ENCODE assay signal across 29 mouse cellular contexts in the genomic region with DNA sequence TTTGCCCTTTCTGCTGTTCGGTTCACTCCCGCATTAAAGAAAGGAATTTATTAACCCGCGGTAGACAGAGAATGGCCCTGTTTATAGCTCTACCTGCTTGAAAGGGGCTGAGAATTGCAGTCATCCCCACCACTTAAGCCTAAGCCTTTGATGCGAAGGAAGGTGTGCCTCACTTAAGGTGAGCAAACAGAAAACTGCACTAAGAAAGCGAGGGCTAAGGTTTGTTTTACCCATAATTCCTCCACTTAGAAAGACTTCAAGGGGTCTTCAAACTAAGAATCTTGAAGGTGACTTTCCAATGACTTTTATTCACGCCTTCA.
DNase-seq lines count a peak whose midpoint lies in the region; ATAC-seq and TF ChIP-seq lines count a peak whose summit lies in the region.
"Had no signal": no experiment of that assay in that cellular context is flagged by ENCODE, and none has a peak within 500 bp of the region (broad histone marks: within the 10 kb centered on the region; RNA-seq: fewer than 3 reads in every experiment).

No protein-coding gene starts in this region.

- no peak for TF ChIP-seq CTCF in intestine, postnatal 0 days (IDR thresholded peaks at IDR 0.05; ENCODE audit: low read depth)
- no peak for TF ChIP-seq CTCF in stomach, postnatal 0 days (IDR thresholded peaks at IDR 0.05; ENCODE audit: low read depth)

- H3K4me1 ChIP-seq in lung, embryonic 16.5 days (replicated peaks; ENCODE audit: control insufficient read depth, insufficient read depth, low read length): peaks cover 5% of the 10 kb centered on the region; the same call in 1 of the 2 replicates
- H3K4me1 ChIP-seq in intestine, embryonic 15.5 days (replicated peaks): no peaks in the 10 kb centered on the region; the same call in 1 of the 2 replicates
- no peaks in the 10 kb centered on the region for H3K4me1 ChIP-seq in intestine, postnatal 0 days (replicated peaks; ENCODE audit: control insufficient read depth, insufficient read depth, low read length)
- H3K4me1 ChIP-seq in stomach, postnatal 0 days (replicated peaks; ENCODE audit: control insufficient read depth, insufficient read depth): no peaks in the 10 kb centered on the region
- H3K4me1 ChIP-seq: forebrain, embryonic 13.5 days; heart, embryonic 12.5 days; heart, embryonic 15.5 days; hindbrain, embryonic 10.5 days; hindbrain, embryonic 13.5 days had no signal

- H3K27me3 ChIP-seq in lung, embryonic 16.5 days (ENCODE audit: control insufficient read depth, insufficient read depth, low read depth, low read length): no peaks in the 10 kb centered on the region
- H3K27me3 ChIP-seq in intestine, embryonic 15.5 days (replicated peaks): no peaks in the 10 kb centered on the region
- no peaks in the 10 kb centered on the region for H3K27me3 ChIP-seq in intestine, postnatal 0 days (replicated peaks; ENCODE audit: control insufficient read depth, insufficient read depth, low read length)
- no peaks in the 10 kb centered on the region for H3K27me3 ChIP-seq in stomach, postnatal 0 days (ENCODE audit: control insufficient read depth, insufficient read depth, low read length)
- H3K27me3 ChIP-seq: embryonic facial prominence, embryonic 13.5 days; forebrain, embryonic 13.5 days; heart, embryonic 12.5 days; heart, embryonic 15.5 days; hindbrain, embryonic 13.5 days had no signal

- H3K9ac ChIP-seq in lung, embryonic 16.5 days (ENCODE audit: low read length): no peak overlapping the region
- no peak overlapping the region for H3K9ac ChIP-seq in intestine, embryonic 15.5 days
- no peak overlapping the region for H3K9ac ChIP-seq in intestine, postnatal 0 days (ENCODE audit: low read depth, low read length)
- H3K9ac ChIP-seq in stomach, postnatal 0 days (ENCODE audit: low read length): no peak overlapping the region
- H3K9ac ChIP-seq: embryonic facial prominence, embryonic 13.5 days; forebrain, embryonic 13.5 days; heart, embryonic 12.5 days; heart, embryonic 15.5 days; hindbrain, embryonic 13.5 days had no signal

- H3K9me3 ChIP-seq in lung, embryonic 16.5 days (ENCODE audit: control insufficient read depth, low read length): no peaks in the 10 kb centered on the region
- H3K9me3 ChIP-seq in intestine, embryonic 15.5 days: no peaks in the 10 kb centered on the region
- no peaks in the 10 kb centered on the region for H3K9me3 ChIP-seq in intestine, postnatal 0 days (ENCODE audit: control insufficient read depth)
- H3K9me3 ChIP-seq in stomach, postnatal 0 days (ENCODE audit: control insufficient read depth, low read length): no peaks in the 10 kb centered on the region
- H3K9me3 ChIP-seq: embryonic facial prominence, embryonic 10.5 days; embryonic facial prominence, embryonic 13.5 days; forebrain, embryonic 10.5 days; forebrain, embryonic 13.5 days; heart, embryonic 12.5 days; heart, embryonic 15.5 days; hindbrain, embryonic 10.5 days; hindbrain, embryonic 13.5 days had no signal

- H3K27ac ChIP-seq in lung, embryonic 16.5 days (ENCODE audit: low read length): peak overlapping the region; percentile 91
- H3K27ac ChIP-seq in intestine, embryonic 15.5 days: no peak overlapping the region
- H3K27ac ChIP-seq in intestine, postnatal 0 days (ENCODE audit: low read depth, low read length): no peak overlapping the region
- H3K27ac ChIP-seq in stomach, postnatal 0 days (replicated peaks): 0 out of 2 replicates have a peak overlapping the region, but pooled peaks have one; percentile 40
- H3K27ac ChIP-seq: embryonic facial prominence, embryonic 10.5 days; embryonic facial prominence, embryonic 13.5 days; forebrain, embryonic 10.5 days; forebrain, embryonic 13.5 days; heart, embryonic 15.5 days; hindbrain, embryonic 10.5 days; hindbrain, embryonic 13.5 days had no signal

- no peaks in the 10 kb centered on the region for H3K36me3 ChIP-seq in lung, embryonic 16.5 days (ENCODE audit: control insufficient read depth, insufficient read depth, low read length)
- no peaks in the 10 kb centered on the region for H3K36me3 ChIP-seq in intestine, embryonic 15.5 days
- no peaks in the 10 kb centered on the region for H3K36me3 ChIP-seq in intestine, postnatal 0 days (ENCODE audit: control insufficient read depth, insufficient read depth)
- H3K36me3 ChIP-seq in stomach, postnatal 0 days (ENCODE audit: control insufficient read depth, insufficient read depth, low read length): no peaks in the 10 kb centered on the region
- H3K36me3 ChIP-seq: embryonic facial prominence, embryonic 10.5 days; embryonic facial prominence, embryonic 13.5 days; forebrain, embryonic 10.5 days; heart, embryonic 12.5 days; heart, embryonic 15.5 days; hindbrain, embryonic 10.5 days; hindbrain, embryonic 13.5 days had no signal

- ATAC-seq in lung, embryonic 16.5 days (ENCODE audit: low read depth): peak; percentile 79
- ATAC-seq in intestine, embryonic 15.5 days: peak; percentile 36; the same call in 1 of the 2 replicates
- no peak for ATAC-seq in intestine, postnatal 0 days
- no peak for ATAC-seq in stomach, postnatal 0 days (ENCODE audit: low FRiP score, low TSS enrichment)
- ATAC-seq: CD4-positive, CD25-positive, alpha-beta regulatory T cell, adult 4 months; forebrain, embryonic 13.5 days; forebrain, embryonic 16.5 days; hindbrain, embryonic 16.5 days had no signal

- WGBS in lung, embryonic 16.5 days: 55% methylated on average over 7 of the region's 7 CpGs
- 54% methylated on average over 7 of the region's 7 CpGs for WGBS in intestine, embryonic 15.5 days
- 37% methylated on average over 7 of the region's 7 CpGs for WGBS in intestine, postnatal 0 days
- 53% methylated on average over 7 of the region's 7 CpGs for WGBS in stomach, postnatal 0 days

- no peak for TF ChIP-seq EP300 in stomach, postnatal 0 days (optimal IDR thresholded peaks at IDR 0.05)

- H3K4me2 ChIP-seq in lung, embryonic 16.5 days (ENCODE audit: low read depth, low read length): no peak overlapping the region
- H3K4me2 ChIP-seq in intestine, embryonic 15.5 days (replicated peaks): peak overlapping the region; percentile 39
- H3K4me2 ChIP-seq in intestine, postnatal 0 days (replicated peaks; ENCODE audit: low read depth): peak overlapping the region; percentile 39
- H3K4me2 ChIP-seq in stomach, postnatal 0 days (replicated peaks; ENCODE audit: low read depth): peak overlapping the region; percentile 38
- H3K4me2 ChIP-seq: embryonic facial prominence, embryonic 13.5 days; forebrain, embryonic 13.5 days; heart, embryonic 12.5 days; heart, embryonic 15.5 days; hindbrain, embryonic 13.5 days had no signal

- H3K4me3 ChIP-seq in lung, embryonic 16.5 days (ENCODE audit: low read length): no peak overlapping the region
- no peak overlapping the region for H3K4me3 ChIP-seq in intestine, embryonic 15.5 days (replicated peaks)
- no peak overlapping the region for H3K4me3 ChIP-seq in intestine, postnatal 0 days (ENCODE audit: low read depth, low read length)
- no peak overlapping the region for H3K4me3 ChIP-seq in stomach, postnatal 0 days (ENCODE audit: low read depth, low read length)
- H3K4me3 ChIP-seq: embryonic facial prominence, embryonic 10.5 days; embryonic facial prominence, embryonic 13.5 days; forebrain, embryonic 10.5 days; forebrain, embryonic 13.5 days; heart, embryonic 12.5 days; heart, embryonic 15.5 days; hindbrain, embryonic 10.5 days; hindbrain, embryonic 13.5 days had no signal

- DNase-seq in lung, postnatal 25 days (ENCODE audit: low spot score): no peak
- DNase-seq in stomach, postnatal 0 days (ENCODE audit: low spot score): no peak
- no peak for DNase-seq in gastrocnemius, postnatal 10 days
- DNase-seq in cerebellum, adult 9-10 months: no peak
- DNase-seq: adrenal gland, adult 2 months; adrenal gland, postnatal 14 days; cerebellum, adult 11 months; cerebellum, adult 2 months; cerebellum, postnatal 10 days; cerebellum, postnatal 36 days; embryo, embryonic 11 days; gastrocnemius, postnatal 14 days; heart, adult 18-20 months; heart, postnatal 10 days; heart, postnatal 36 days had no signal

Comparison
In these comparisons a context has a peak if more than half of its experiments do, and no peak if none do; other contexts are left out.
1. ATAC-seq: peak in lung, embryonic 16.5 days (single experiment) and intestine, embryonic 15.5 days (single experiment); none in intestine, postnatal 0 days (single experiment) and stomach, postnatal 0 days (single experiment).
2. H3K27ac ChIP-seq: peak in lung, embryonic 16.5 days (single experiment) and stomach, postnatal 0 days (single experiment); none in intestine, embryonic 15.5 days (single experiment) and intestine, postnatal 0 days (single experiment).